In genomic region chr6:71608994-71609393, GRCm38 (mm10) we compare ENCODE assay signal across 29 mouse cellular contexts. TPM values are rescaled to one million over a fixed set of nuclear protein-coding genes. Genes with fewer than 3 reads are reported as not detected.
A peak's percentile ranks its signal among the peaks of the same experiment; 100 is the strongest.
DNase-seq lines count a peak whose midpoint lies in the region; ATAC-seq and TF ChIP-seq lines count a peak whose summit lies in the region.
"Had no signal": no experiment of that assay in that cellular context is flagged by ENCODE, and none has a peak within 500 bp of the region (broad histone marks: within the 10 kb centered on the region; RNA-seq: fewer than 3 reads in every experiment).

No protein-coding gene starts in this region.

- peaks cover 60% of the 10 kb centered on the region for H3K36me3 ChIP-seq in liver, embryonic 13.5 days
- H3K36me3 ChIP-seq in liver, embryonic 11.5 days (ENCODE audit: control insufficient read depth, insufficient read depth, low read length): peaks cover 18% of the 10 kb centered on the region
- H3K36me3 ChIP-seq in liver, embryonic 16.5 days (ENCODE audit: control insufficient read depth, insufficient read depth): peaks cover 45% of the 10 kb centered on the region
- peaks cover 97% of the 10 kb centered on the region for H3K36me3 ChIP-seq in midbrain, embryonic 10.5 days
- H3K36me3 ChIP-seq in midbrain, embryonic 16.5 days (ENCODE audit: control insufficient read depth, insufficient read depth, low read length): peaks cover 29% of the 10 kb centered on the region

- TF ChIP-seq CTCF in gastrocnemius, adult 2 months (IDR thresholded peaks at IDR 0.05): no peak

- peak overlapping the region; percentile 9; the same call in 1 of the 2 replicates for H3K27ac ChIP-seq in gastrocnemius, adult 2 months
- peak overlapping the region; percentile 21; the same call in 1 of the 2 replicates for H3K27ac ChIP-seq in liver, embryonic 13.5 days
- no peak overlapping the region for H3K27ac ChIP-seq in liver, embryonic 11.5 days (ENCODE audit: low read depth, low read length)
- peak overlapping the region; percentile 10; the same call in 1 of the 2 replicates for H3K27ac ChIP-seq in liver, embryonic 16.5 days (ENCODE audit: low read length)
- no peak overlapping the region for H3K27ac ChIP-seq in midbrain, embryonic 10.5 days (replicated peaks)
- no peak overlapping the region for H3K27ac ChIP-seq in midbrain, embryonic 16.5 days (ENCODE audit: low read length)
- H3K27ac ChIP-seq: embryonic facial prominence, embryonic 13.5 days; forebrain, embryonic 12.5 days; hindbrain, embryonic 13.5 days; limb, embryonic 12.5 days; macrophage; neural tube, embryonic 15.5 days; stomach, embryonic 15.5 days had no signal

- H3K4me1 ChIP-seq in liver, embryonic 13.5 days (replicated peaks): peaks cover 23% of the 10 kb centered on the region
- H3K4me1 ChIP-seq in liver, embryonic 11.5 days (replicated peaks; ENCODE audit: control insufficient read depth, insufficient read depth, low read length): peaks cover 9% of the 10 kb centered on the region; the same call in 1 of the 2 replicates
- peaks cover 16% of the 10 kb centered on the region for H3K4me1 ChIP-seq in liver, embryonic 16.5 days (ENCODE audit: control insufficient read depth, low read depth, low read length)
- H3K4me1 ChIP-seq in midbrain, embryonic 10.5 days: no peaks in the 10 kb centered on the region
- no peaks in the 10 kb centered on the region for H3K4me1 ChIP-seq in midbrain, embryonic 16.5 days (ENCODE audit: control insufficient read depth, insufficient read depth, low read length)
- H3K4me1 ChIP-seq: embryonic facial prominence, embryonic 13.5 days; forebrain, embryonic 12.5 days; heart, embryonic 12.5 days; hindbrain, embryonic 13.5 days; limb, embryonic 12.5 days; neural tube, embryonic 15.5 days; stomach, embryonic 15.5 days had no signal

- no peaks in the 10 kb centered on the region for H3K27me3 ChIP-seq in liver, embryonic 13.5 days
- H3K27me3 ChIP-seq in liver, embryonic 11.5 days (replicated peaks; ENCODE audit: control insufficient read depth, insufficient read depth, low read length): no peaks in the 10 kb centered on the region
- no peaks in the 10 kb centered on the region for H3K27me3 ChIP-seq in liver, embryonic 16.5 days (ENCODE audit: control insufficient read depth, insufficient read depth, low read depth, low read length)
- H3K27me3 ChIP-seq in midbrain, embryonic 10.5 days (ENCODE audit: low read depth, poor library complexity, severe bottlenecking): no peaks in the 10 kb centered on the region
- H3K27me3 ChIP-seq in midbrain, embryonic 16.5 days (ENCODE audit: control insufficient read depth, insufficient read depth, low read depth, low read length): no peaks in the 10 kb centered on the region
- H3K27me3 ChIP-seq: embryonic facial prominence, embryonic 13.5 days; forebrain, embryonic 12.5 days; heart, embryonic 12.5 days; hindbrain, embryonic 13.5 days; limb, embryonic 12.5 days; neural tube, embryonic 15.5 days; stomach, embryonic 15.5 days had no signal

- DNase-seq in gastrocnemius, adult 2 months: no peak
- no peak for DNase-seq in gastrocnemius, postnatal 14 days
- DNase-seq in liver, embryonic 13.5 days: no peak
- no peak for DNase-seq in liver, embryonic 11.5 days (ENCODE audit: low spot score)
- peak; percentile 98 for DNase-seq in R1 (ENCODE audit: low read depth, low spot score)
- no peak for DNase-seq in midbrain, embryonic 10.5 days (ENCODE audit: low spot score)
- DNase-seq: adrenal gland, adult 8-10 months; cerebellum, adult 11-12 months; cerebellum, postnatal 10 days; gastrocnemius, postnatal 25 days; heart, postnatal 4 days; kidney, adult 11 months; kidney, postnatal 14 days; layer of hippocampus, adult 9-11 months; lung, adult 18-20 months; midbrain, embryonic 14.5 days; retina, postnatal 1 day; right cerebral cortex, postnatal 14 days had no signal

- H3K4me2 ChIP-seq in liver, embryonic 13.5 days: no peak overlapping the region; the same call in 1 of the 2 replicates
- H3K4me2 ChIP-seq in liver, embryonic 11.5 days: no peak overlapping the region
- H3K4me2 ChIP-seq in liver, embryonic 16.5 days (ENCODE audit: low read depth, low read length): no peak overlapping the region
- H3K4me2 ChIP-seq in midbrain, embryonic 16.5 days (ENCODE audit: low read length): no peak overlapping the region
- H3K4me2 ChIP-seq: embryonic facial prominence, embryonic 13.5 days; forebrain, embryonic 12.5 days; heart, embryonic 12.5 days; hindbrain, embryonic 13.5 days; limb, embryonic 12.5 days; neural tube, embryonic 15.5 days; stomach, embryonic 15.5 days had no signal

- H3K9ac ChIP-seq in liver, embryonic 13.5 days: no peak overlapping the region; the same call in none of the 2 replicates
- no peak overlapping the region for H3K9ac ChIP-seq in liver, embryonic 11.5 days (ENCODE audit: low read depth, low read length)
- no peak overlapping the region for H3K9ac ChIP-seq in liver, embryonic 16.5 days (ENCODE audit: low read depth, low read length)
- no peak overlapping the region for H3K9ac ChIP-seq in midbrain, embryonic 16.5 days (ENCODE audit: low read depth, low read length)
- H3K9ac ChIP-seq: embryonic facial prominence, embryonic 13.5 days; forebrain, embryonic 12.5 days; heart, embryonic 12.5 days; hindbrain, embryonic 13.5 days; limb, embryonic 12.5 days; neural tube, embryonic 15.5 days; stomach, embryonic 15.5 days had no signal

- no peaks in the 10 kb centered on the region for H3K9me3 ChIP-seq in liver, embryonic 13.5 days (replicated peaks)
- no peaks in the 10 kb centered on the region for H3K9me3 ChIP-seq in liver, embryonic 11.5 days (ENCODE audit: control insufficient read depth, low read length)
- H3K9me3 ChIP-seq in liver, embryonic 16.5 days (replicated peaks; ENCODE audit: control insufficient read depth, low read length): no peaks in the 10 kb centered on the region
- H3K9me3 ChIP-seq in midbrain, embryonic 10.5 days (replicated peaks): no peaks in the 10 kb centered on the region
- H3K9me3 ChIP-seq in midbrain, embryonic 16.5 days (replicated peaks; ENCODE audit: control insufficient read depth, low read length, poor library complexity, severe bottlenecking): no peaks in the 10 kb centered on the region
- H3K9me3 ChIP-seq: embryonic facial prominence, embryonic 13.5 days; forebrain, embryonic 12.5 days; heart, embryonic 12.5 days; hindbrain, embryonic 13.5 days; limb, embryonic 12.5 days; neural tube, embryonic 15.5 days; stomach, embryonic 15.5 days had no signal

- no peak overlapping the region for H3K4me3 ChIP-seq in gastrocnemius, adult 2 months
- H3K4me3 ChIP-seq in liver, embryonic 13.5 days (replicated peaks): no peak overlapping the region
- H3K4me3 ChIP-seq in liver, embryonic 11.5 days (ENCODE audit: low read depth, low read length): no peak overlapping the region
- no peak overlapping the region for H3K4me3 ChIP-seq in liver, embryonic 16.5 days (ENCODE audit: low read depth, low read length)
- H3K4me3 ChIP-seq in midbrain, embryonic 10.5 days: no peak overlapping the region
- H3K4me3 ChIP-seq in midbrain, embryonic 16.5 days (ENCODE audit: low read depth, low read length): no peak overlapping the region
- H3K4me3 ChIP-seq: embryonic facial prominence, embryonic 13.5 days; forebrain, embryonic 12.5 days; heart, embryonic 12.5 days; hindbrain, embryonic 13.5 days; limb, embryonic 12.5 days; neural tube, embryonic 15.5 days; stomach, embryonic 15.5 days had no signal

- peak; percentile 27; the same call in 1 of the 2 replicates for ATAC-seq in liver, embryonic 13.5 days (ENCODE audit: low read depth)
- ATAC-seq in liver, embryonic 11.5 days (replicated peaks; ENCODE audit: low FRiP score): no peak
- no peak for ATAC-seq in liver, embryonic 16.5 days (ENCODE audit: low read depth)
- ATAC-seq in midbrain, embryonic 16.5 days: no peak
- ATAC-seq: lung, postnatal 0 days had no signal

- intact Hi-C loops in gastrocnemius, adult 2 months (cut with DNase I): no loop called here
- intact Hi-C loops in gastrocnemius, postnatal 14 days (cut with DNase I; ENCODE audit: low total_unique reads): no loop called here

RNA-seq across cellular contexts. Expression of gene Kdm3a, which starts 23.8 kb away (rescaled TPM):
- total RNA-seq in gastrocnemius, adult 2 months (2021): 10 to 100 TPM; 11.8 to 12.1 TPM
- 10 to 100 TPM; 10.1 to 17.0 TPM for total RNA-seq in gastrocnemius, postnatal 14 days (2021)
- 10.5 and 15.2 TPM in 2 replicates for polyA plus RNA-seq in liver, embryonic 13.5 days (2015; fragmentation: Nextera tagmentation; extraction: Ambion mirVana)
- polyA plus RNA-seq in liver, embryonic 11.5 days (2014; fragmentation: Nextera tagmentation; extraction: Ambion mirVana): 28.9 and 31.6 TPM in 2 replicates
- polyA plus RNA-seq in liver, embryonic 16.5 days (2015; fragmentation: Nextera tagmentation; extraction: Ambion mirVana): 16.5 and 18.4 TPM in 2 replicates
- polyA plus RNA-seq in midbrain, embryonic 10.5 days (2016; fragmentation: Nextera tagmentation; extraction: Ambion mirVana): 76.8 and 87.7 TPM in 2 replicates
- polyA plus RNA-seq in midbrain, embryonic 16.5 days (2015; fragmentation: Nextera tagmentation; extraction: Ambion mirVana): 33.7 and 40.9 TPM in 2 replicates

Comparison
In these comparisons a context has a peak if more than half of its experiments do, and no peak if none do; other contexts are left out.
1. H3K27ac ChIP-seq: peak in gastrocnemius, adult 2 months (single experiment), liver, embryonic 13.5 days (single experiment) and liver, embryonic 16.5 days (single experiment); none in liver, embryonic 11.5 days (single experiment), midbrain, embryonic 10.5 days (single experiment) and midbrain, embryonic 16.5 days (single experiment).